Mouse (Mus musculus) common myeloid progenitor, adult 5-6 weeks (primary cell): ENCODE data around the gene Rab11a. TPM values are rescaled to one million over a fixed set of nuclear protein-coding genes. Genes with fewer than 3 reads are reported as not detected.

Source experiments
- ATAC-seq: replicated peaks from 2 replicates; pipeline ENCODE4 v1.8.0; 2016; ENCODE audit warnings: low read depth, mild to moderate bottlenecking, moderate TSS enrichment, inconsistent platforms; ENCODE audit not compliant: poor library complexity, severe bottlenecking
- total RNA-seq: library from RNA; stranded (forward); fragments of 200-1000, 187-1606 nt; gene quantifications from 2 replicates; pipeline ENCODE4 v1.2.3, GENCODE M21; 2017

The Rab11a gene
- total RNA-seq = 119 and 130 TPM in 2 replicates

DNA sequence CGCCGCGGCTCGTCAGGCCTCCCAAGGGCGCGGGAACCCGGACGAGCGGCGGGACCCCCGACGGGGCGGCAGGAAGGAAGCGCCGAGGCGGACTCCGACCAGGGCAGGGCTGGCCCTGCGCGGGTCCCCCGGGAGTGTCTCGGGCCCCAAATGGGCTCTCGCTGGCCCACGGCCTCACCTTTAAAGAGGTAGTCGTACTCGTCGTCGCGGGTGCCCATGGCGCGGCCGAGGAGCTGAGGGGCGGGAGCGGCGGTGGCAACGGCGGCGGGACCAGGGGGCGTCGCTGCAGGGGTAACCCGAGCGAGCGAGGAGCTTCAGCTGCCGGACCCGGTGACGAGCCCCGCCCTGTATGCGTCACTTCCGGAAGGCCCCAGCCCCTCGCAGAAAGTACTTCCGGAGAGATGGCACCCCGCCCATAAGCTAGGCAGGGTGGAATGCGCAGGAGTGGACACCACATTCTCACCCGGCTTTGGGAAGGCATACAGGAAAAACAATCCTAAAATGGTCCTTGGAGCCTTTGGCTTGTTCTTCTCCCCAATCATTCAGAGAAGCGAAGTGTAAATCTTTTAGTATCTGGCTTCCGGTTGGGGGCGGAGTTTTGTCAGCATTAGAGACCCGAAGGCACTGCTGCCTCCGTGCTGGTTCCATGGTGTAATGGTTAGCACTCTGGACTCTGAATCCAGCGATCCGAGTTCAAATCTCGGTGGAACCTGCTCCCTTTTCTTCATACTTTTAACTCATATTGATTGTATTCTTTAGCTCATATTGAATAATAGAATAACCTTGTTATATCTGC lies at the start of gene Rab11a:
TSS of gene Rab11a (minus strand) at position 353 of the 796 bp plus-strand sequence.
- peak; percentile 92 for ATAC-seq

DNA sequence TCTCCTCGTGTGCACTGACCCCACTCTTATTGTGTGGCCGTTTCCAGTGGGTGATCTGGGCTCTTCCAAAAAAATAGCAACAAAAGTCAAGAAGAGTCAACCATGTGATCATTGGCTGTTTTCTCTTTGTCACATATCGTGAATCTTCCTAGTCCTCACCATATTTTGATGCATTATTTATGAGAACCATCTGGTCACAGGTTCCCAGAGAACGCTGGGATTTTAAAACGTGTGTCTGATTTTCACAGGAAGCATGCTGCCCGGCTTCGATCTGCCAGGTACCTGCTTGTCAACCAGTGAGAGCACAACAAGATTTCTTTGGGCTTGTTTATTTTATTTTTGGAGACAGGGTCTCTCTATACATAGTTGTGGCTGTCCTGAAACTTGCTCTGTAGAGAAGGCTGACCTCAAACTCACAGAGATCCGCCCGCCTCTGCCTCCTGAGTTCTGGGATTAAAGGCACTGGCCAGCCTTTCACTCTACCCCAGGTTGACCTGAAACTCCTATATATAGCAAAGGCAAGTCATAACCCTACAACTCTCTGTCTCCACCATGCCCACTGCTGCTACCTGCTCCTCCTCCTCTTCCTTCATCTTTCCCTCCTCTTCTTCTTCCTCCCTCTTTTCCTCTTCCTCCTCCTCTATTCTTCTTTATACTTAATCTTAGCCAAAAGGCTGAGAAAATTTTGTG lies 48.8 kb upstream of the Rab11a start:
- no peak for ATAC-seq

DNA sequence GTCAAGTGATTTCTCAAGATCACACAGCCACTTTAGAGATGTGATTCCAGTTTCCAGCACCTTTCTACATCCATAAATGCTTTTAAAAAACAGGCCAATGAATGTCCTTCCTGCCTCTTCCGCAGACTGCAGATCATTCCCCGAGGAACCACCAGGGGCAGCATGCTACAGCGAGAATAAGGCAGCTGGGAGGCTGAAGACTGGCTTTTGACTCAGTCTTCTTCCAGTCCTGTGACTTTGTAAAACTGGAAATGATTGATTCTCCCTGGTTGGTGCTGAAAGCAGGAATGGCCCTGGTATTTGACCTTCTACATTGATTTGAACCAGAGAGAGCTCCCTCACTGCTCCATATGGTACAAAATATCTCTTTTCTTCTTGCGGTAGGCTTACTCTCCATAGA lies 47.3 kb upstream of the Rab11a start:
- peak; percentile 64 for ATAC-seq

DNA sequence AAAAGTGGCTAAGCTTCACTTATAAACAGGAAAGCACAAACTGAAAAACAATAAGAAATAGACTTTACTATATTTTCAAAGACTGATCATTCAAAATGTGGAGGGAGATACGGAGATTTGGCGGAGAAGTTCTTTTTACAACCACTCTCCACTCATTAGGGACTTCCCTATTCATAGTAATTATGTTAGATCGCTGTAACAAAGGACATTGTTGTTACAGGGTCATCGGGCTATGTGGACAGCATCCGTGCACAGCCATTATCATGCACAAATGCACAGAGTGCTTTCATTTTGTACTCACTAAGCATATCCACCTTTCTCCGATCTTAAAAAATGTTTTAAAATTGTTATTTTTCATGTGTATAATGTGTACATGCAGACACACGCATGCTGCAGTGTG lies 46.0 kb upstream of the Rab11a start:
- ATAC-seq = no peak

DNA sequence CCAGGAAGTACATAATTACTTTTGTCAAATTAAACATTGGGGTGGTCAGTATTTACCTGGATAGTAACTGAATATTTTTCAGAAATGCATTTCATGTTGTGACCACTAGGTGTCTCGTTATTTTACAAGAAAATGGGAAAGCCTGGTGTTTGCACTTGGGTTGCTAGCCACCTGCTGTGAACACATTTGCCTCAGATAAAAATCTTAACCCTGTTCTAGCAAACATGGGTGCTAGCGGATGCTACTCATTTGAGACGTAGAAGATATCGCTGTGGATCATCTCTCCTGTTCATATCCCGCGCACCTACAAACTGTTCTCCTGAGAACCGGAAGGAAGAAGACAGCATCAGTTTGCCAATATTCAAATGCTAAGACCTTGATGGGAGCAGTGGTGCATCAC lies 42.1 kb upstream of the Rab11a start:
- ATAC-seq = peak; percentile 52; the same call in 1 of the 2 replicates

DNA sequence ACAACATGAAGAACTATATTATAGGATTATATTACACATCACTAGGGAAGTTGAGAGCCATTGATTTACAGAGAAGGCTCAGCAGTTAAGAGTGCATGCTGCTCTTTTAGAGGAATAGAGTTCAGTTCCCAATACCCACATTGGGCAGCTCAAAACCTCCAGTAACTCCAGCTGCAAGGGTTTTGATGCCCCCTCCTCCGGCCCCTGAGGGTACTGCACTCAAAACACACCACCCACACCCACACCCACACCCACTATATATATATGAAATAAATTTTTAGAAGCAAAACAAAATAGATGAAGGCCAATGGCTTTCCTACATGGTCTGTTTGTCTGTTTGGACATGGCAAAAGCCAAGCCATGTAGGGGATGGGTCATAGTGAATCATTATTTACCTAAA lies 40.6 kb upstream of the Rab11a start:
- no peak for ATAC-seq

DNA sequence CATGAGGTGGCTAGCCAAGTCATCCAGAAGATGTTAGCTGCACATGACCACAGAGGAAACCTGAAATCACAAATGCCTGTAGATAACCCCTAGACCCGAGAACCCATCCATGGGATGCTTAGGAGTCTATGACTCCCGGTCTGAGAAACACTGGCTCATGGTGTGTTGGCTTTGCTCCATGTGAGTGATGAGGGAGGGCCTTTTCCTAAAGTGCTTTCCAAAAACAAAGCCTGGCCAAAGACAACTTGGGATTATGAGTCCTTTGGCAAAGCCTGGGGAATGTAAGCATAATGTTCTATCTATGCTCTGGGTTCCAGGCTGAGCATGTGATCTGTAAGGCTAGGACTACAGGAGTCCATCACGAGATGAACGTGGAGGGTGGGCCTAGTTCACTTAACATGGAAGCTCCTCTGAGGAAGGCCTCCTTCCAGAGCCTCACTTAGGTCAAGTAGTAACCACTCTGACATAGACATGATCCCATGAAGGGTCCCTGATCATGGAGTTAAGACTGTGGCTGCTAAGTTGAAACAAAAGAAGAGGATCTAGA lies 40.0 kb upstream of the Rab11a start:
- no peak for ATAC-seq

DNA sequence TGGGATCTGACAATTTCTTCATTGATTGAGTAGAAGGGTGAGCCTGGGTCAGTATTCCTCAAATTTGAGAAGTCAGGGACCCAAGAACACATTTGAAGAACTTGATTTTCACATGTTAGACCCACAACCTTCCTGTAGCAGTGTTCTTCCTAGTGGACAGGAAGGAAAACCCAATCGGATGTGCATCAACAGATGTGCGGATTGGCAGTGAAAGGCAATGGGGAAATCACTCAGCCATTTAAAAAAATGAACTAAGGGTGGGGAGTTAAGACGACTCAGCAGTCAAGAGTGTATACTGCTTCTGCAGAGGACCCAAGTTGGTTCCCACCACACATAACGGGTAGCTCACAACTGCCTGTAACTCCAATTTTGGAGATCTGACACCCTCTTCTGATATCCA lies 37.9 kb upstream of the Rab11a start:
- ATAC-seq = no peak

DNA sequence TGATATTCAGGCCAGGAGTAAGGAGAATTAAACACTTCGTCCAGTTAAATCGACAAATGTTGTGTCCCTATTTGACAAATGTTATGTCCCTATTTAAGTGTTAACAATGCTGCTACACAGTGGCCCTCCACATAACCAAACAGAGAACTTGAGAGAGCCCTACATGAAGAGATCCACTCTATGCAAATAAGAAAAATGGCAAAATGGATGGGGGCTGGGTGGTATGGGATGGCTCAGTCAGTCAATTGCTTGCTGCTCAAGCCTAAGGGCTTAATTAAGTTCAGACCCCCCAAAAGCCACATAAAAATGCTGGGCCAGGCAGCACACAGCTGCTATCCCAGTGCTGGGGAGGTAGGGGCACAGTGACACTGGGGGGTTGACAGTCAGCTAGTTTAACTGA lies 37.3 kb upstream of the Rab11a start:
- ATAC-seq = no peak

DNA sequence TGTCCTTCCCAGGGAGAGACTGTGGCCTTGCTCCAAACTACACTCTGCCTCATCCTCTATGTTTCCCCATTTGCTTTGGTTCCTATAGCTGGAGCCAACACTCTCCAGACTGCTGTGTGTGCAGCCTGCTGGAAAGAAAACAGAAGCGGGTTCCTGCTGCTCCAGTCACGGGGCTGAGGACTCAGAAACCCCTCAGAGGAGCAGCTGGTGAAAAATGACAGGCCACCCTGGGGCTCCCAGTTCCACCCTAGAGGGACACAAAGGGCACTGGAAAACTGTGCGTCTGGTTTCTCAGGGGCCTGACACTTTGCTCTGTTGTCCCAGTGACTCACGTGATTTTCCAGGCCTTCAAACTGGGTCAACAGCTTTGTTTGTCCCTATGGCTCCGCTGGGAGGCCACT lies 36.9 kb upstream of the Rab11a start:
- ATAC-seq = no peak

DNA sequence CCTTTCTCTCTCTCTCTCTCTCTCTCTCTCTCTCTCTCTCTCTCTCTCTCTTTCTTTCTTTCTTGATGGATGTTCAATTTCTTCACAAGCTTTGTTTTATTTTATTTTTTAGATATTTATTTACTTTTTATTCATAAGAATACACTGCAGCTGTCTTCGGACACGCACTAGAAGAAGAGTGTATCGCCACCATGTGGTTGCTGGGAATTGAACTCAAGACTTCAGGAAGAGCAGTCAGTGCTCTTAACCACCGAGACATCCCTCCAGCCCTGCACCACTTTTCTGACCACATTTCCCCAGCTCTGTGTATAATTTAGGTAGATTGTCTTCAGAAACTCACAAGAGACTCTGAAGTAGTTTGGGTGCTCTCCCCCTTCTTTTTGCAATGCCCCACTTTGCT lies 36.4 kb upstream of the Rab11a start:
- no peak for ATAC-seq

DNA sequence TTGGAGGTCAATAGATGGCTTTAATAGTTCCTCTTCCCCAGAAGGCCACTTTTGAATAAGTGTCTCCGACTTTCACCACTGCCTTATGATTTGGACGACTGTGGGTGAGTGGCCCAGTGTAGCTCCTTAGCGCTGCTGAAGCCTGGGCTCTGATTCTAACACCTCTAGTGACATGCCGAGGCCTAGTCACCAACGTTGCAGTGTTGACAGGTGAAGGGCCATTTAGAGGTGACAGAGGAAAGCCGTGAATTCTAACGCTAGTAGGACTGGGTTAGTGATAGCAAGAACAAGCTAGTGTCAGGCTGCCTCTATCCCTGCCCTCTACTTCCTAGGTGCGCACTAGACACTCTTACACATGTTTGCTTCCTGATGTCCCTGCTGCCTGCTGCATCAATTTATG lies 35.7 kb upstream of the Rab11a start:
- no peak for ATAC-seq

DNA sequence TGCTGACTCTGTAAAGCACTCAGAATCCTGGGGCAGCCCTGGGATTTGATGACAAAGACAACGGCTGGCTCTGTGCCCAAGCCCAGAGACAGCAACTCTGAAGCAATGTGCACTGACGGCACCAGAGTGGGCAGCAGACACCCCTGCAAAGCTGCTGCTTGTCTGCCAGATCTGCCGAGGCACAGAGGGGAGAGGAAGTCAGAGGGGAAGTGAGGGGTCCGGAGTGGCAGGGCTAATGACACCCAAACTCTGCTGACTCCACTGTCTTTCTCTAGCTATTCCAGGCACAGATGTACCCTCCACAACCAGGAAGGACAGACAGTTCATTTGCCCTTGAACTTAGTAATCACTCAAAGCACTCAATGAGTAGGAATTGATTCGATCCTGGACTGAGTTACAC lies 33.7 kb upstream of the Rab11a start:
- peak; percentile 93 for ATAC-seq

DNA sequence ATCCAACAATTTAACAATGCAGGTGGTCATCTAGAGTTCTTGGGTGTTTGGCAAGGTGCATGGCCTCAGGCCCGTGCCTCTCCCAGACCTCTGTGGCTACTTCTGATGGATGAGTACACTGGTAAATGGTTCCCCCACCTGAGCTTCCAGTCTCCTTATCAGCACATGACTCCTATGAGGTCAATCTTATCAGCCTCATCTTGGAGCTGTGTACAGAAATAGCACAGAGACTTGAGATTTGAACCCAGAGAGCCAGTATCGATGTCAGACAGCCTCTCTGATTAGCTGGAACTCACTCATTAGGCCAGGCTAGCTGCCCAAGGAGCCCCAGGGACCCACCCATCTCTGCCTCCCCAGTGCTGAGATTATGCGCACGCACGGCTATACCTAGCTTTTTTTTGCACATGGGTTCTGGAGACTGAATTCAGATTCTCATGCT lies 32.9 kb upstream of the Rab11a start:
- ATAC-seq = no peak

DNA sequence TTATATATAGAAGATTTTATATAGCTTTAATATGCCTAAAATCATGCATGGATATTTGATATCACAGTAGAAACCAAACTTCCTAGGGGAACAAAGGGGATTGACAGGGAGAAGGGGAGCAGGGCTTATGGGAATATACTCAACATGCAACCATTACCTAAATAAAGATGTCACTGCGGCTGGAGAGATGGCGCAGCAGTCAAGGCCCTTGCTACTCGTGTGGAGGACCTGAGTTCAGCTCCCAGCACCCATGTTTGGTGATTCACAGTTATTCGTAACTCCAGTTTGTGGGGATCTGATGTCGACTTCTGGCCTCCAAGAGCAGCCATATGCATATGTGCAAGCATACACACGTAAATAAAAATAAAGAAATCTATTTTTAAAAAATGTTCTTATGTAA lies 32.4 kb upstream of the Rab11a start:
- no peak for ATAC-seq

DNA sequence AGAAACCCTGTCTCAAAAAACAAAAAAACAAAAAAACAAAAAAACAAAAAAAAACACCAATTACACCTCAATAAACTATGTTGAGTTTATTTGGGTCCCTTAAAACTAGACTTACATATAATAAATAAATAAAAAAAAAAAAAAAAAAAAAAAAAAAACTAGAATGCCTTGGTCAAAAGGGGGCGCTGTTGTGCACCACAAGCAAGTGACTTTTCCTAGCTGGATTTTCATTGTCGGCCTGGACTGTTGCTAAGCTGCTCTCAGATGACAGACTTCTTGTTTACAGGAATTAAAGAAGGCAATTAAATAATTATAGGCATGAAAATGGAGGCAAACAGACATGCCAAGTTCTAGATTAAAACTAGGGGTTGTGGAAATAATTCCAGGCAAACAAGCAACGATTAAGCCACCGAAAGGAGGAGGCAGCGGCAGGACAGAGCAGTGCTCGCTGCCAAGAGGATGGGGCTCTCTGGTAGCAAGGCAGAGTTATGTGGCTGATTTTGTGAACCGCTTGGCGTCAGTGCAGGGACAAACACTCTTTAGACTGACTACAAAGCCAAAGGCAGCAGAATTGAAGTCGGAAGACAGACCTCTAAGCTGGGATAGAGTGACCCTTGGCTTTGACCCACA lies 31.6 kb upstream of the Rab11a start:
- ATAC-seq = no peak

DNA sequence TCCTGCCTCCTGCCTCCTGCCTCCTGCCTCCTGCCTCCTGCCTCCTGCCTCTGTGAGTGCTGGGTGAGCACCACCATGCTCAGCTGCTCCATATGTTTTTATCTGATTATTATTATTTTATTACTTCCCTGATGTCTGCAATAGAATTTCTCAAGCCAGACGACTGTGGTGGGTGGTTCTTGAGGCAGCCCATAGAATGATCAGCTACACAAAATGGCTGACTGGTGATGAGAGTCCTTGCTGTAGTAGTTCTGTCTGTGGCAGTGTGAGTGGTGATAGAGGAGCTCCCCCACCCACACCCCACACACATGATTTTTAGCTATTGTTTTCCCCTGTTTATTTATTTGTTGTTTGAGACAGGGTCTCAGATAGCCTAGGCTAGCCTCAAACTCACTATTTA lies 30.2 kb upstream of the Rab11a start:
- no peak for ATAC-seq

DNA sequence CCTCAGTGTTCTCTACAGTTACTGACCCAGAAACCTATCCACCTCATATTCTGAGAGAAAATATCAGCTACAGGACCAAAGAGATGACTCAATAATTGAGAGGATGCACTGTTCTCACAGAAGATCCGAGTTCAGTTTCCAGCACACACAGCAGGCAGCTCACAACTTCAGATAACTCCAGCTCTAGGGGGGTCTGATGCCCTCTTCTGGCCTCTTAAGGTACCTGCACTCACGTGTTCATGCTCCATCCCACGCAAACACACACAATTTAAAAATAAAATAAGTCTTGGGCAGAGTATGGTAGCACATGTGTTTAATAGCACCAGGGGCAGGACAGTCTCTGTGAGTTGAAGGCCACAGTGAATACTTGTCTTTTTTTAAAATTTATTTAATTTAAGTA lies 28.6 kb upstream of the Rab11a start:
- no peak for ATAC-seq

DNA sequence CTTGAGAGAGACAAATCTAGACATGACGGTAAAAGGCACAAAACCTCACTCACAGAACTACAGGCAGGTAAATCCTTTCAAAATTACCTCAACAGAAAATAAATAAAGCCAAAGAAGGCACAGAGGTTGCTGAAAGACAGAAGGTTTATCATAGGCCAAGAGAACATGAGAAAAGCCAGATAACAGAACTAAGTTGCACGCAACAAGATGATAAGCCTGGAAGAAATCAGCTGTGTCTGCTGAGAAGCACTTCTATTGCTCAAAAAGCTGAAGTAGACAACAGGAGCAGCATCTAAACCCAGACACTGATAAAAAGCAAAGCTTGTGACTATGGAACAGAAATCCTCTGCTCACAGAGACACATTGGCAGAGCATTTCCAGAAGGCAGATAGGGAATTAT lies 27.3 kb upstream of the Rab11a start:
- no peak for ATAC-seq

DNA sequence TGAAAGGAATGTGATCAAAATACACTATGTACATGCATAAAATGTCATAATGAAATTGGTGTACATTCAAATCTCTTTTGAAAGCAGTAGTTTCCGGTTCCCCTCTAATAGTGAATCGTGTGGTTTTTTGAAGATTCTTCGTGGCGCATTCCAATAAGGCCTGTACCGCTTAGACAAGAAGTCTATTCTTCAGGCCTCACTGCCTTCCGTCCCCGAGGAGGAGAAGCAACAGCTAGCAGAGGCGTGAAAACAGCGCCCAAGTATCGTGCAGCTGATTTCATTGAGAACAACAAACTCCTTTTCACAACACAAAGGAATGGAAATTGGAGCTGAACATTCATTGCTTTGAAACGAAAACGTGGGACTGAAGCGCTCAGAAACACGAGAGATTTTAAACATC lies 20.5 kb upstream of the Rab11a start:
- no peak for ATAC-seq

DNA sequence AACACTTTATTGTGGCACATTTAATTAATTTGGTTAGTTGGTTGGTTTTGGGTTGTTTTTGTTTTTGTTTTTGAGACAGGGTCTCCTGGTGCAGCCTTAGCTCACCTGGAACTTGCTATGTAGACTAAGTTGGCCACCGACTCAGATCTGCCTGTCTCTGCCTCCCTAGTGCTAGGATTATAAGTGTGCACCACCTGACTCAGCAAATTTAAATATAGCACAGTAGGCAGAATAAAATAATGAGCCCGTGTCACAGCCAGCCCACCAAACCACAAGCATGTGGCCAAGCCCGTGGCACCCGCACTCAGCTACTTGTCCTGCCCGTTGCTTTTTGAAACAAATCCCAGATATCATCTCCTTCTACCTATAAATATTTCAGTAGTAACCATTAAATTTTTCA lies 15.0 kb upstream of the Rab11a start:
- no peak; the same call in 1 of the 2 replicates for ATAC-seq
